Mouse (Mus musculus) lung, embryonic 16.5 days (tissue): ENCODE measurements around the gene Klkb1. TPM values are rescaled to one million over a fixed set of nuclear protein-coding genes. Genes with fewer than 3 reads are reported as not detected.
A peak's percentile ranks its signal among the peaks of the same experiment; 100 is the strongest.
"Not testable (repeated sequence)": the region's sequence is repeated elsewhere in the genome, so short reads cannot be mapped to it uniquely, and the experiment has no call there.

Experiments used
- ATAC-seq: fragments of 200-750 bp; cut with Nextera tagmentation; 2 replicates; pipeline ENCODE4 v1.8.0; 2017; ENCODE audit warnings: low read depth, mild to moderate bottlenecking, moderate library complexity
- H3K27ac ChIP-seq: fragments of 300-500 bp; sonication (generic); 2 replicates; pipeline ENCODE4 v1.5.1; 2014; ENCODE audit warnings: mild to moderate bottlenecking, control low read depth, low read length
- H3K27me3 ChIP-seq: fragments of 300-500 bp; sonication (generic); 2 replicates; pipeline ENCODE4 v1.6.1; 2014; ENCODE audit warnings: low read depth, low read length, mixed read lengths; ENCODE audit not compliant: control insufficient read depth, insufficient read depth
- H3K36me3 ChIP-seq: fragments of 300-500 bp; sonication (generic); 2 replicates; pipeline ENCODE4 v1.6.1; 2014; ENCODE audit warnings: low read length; ENCODE audit not compliant: control insufficient read depth, insufficient read depth
- H3K4me1 ChIP-seq: fragments of 300-500 bp; sonication (generic); replicated peaks from 2 replicates; pipeline ENCODE4 v1.6.1; 2014; ENCODE audit warnings: low read length, mixed read lengths; ENCODE audit not compliant: control insufficient read depth, insufficient read depth
- H3K4me2 ChIP-seq: fragments of 300-500 bp; sonication (generic); 2 replicates; pipeline ENCODE4 v1.6.1; 2014; ENCODE audit warnings: low read depth, low read length, control low read depth
- H3K4me3 ChIP-seq: fragments of 300-500 bp; sonication (generic); 2 replicates; pipeline ENCODE4 v1.5.1; 2014; ENCODE audit warnings: mild to moderate bottlenecking, low read length, control low read depth
- H3K9ac ChIP-seq: fragments of 300-500 bp; sonication (generic); 2 replicates; pipeline ENCODE4 v1.6.1; 2014; ENCODE audit warnings: low read length, control low read depth
- H3K9me3 ChIP-seq: fragments of 300-500 bp; sonication (generic); 2 replicates; pipeline ENCODE4 v1.6.1; 2016; ENCODE audit warnings: low read length; ENCODE audit not compliant: control insufficient read depth
- WGBS: fragments of 180-500 bp; shearing (Covaris S2); extraction: QIAGEN DNeasy Blood & Tissue Kit; methylation state at CpG from one replicate; pipeline ENCODE4 v1.1.7; 2014; 5-methylcytosine and 5-hydroxymethylcytosine counted together
- polyA plus RNA-seq: library from polyadenylated mRNA; unstranded; fragments of >200 nt; fragmentation: Nextera tagmentation; extraction: Ambion mirVana; gene quantifications from 2 replicates; pipeline ENCODE4 v1.2.1, GENCODE M21; 2015

Gene Klkb1
- 0.03 and 0.39 TPM in 2 replicates for polyA plus RNA-seq

DNA sequence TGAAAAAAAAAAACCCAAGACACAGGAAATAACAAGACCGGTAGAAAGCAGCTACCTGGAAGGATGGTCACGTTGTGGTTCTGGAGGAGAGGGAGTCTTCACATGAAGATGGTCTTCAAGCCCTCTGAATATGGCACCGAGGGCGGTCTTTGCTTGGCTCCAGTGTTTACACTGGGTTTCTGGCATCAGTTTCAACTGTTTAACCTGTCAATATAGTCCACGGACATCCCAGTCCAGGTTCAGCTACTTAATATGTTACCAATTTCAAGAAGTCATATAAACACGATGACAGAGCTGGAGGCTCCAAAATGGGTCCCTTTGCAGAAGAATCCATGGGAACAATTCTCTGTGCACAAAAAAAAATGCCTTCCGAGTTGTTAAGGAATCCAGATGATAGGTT lies at the start of gene Klkb1:
Klkb1 (minus strand) TSS at position 173 of the 400 bp plus-strand sequence.
- ATAC-seq: no peak

DNA sequence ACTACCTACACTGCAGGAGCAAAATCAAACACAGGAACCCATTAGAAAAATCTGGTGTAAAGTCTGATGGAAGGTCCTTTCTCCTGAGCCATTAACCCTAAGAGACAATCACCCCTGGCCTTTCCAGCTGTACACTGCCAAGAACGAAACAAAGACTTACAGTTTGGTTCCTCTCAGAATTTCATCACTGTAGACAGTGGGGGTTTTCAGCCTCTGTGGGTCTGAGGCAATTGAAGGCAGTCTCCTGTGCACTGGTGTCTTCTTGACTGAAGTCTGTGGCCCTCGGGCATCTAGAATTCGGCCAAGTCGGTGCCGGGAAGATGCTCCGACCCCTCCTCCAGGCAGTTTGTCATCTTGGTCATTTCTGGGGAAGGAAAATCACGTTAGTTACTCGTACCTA lies 49.6 kb upstream of the Klkb1 start:
- H3K4me1 ChIP-seq: no peaks in the 10 kb centered on the region
- 93% methylated on average over 8 of the region's 8 CpGs for WGBS
- H3K9ac ChIP-seq: no peak overlapping the region
- H3K36me3 ChIP-seq: peaks cover 12% of the 10 kb centered on the region; the same call in 1 of the 2 replicates
- H3K27me3 ChIP-seq: no peaks in the 10 kb centered on the region
- H3K9me3 ChIP-seq: no peaks in the 10 kb centered on the region
- H3K4me2 ChIP-seq: no peak overlapping the region
- ATAC-seq: no peak
- no peak overlapping the region for H3K4me3 ChIP-seq
- H3K27ac ChIP-seq: no peak overlapping the region

More for the DNA sequence above, at the start of gene Klkb1:
- Histone ChIP-seq H3K36me3 (no peaks in the 10 kb centered on the region), H3K9me3 (no peaks in the 10 kb centered on the region), H3K4me3 (no peak within 1 kb of the TSS), H3K4me1 (no peaks in the 10 kb centered on the region), H3K4me2 (no peak within 1 kb of the TSS), H3K27ac (no peak within 1 kb of the TSS), H3K27me3 (no peaks in the 10 kb centered on the region), H3K9ac (no peak within 1 kb of the TSS)
- WGBS: 71% methylated on average over 7 of the region's 7 CpGs

DNA sequence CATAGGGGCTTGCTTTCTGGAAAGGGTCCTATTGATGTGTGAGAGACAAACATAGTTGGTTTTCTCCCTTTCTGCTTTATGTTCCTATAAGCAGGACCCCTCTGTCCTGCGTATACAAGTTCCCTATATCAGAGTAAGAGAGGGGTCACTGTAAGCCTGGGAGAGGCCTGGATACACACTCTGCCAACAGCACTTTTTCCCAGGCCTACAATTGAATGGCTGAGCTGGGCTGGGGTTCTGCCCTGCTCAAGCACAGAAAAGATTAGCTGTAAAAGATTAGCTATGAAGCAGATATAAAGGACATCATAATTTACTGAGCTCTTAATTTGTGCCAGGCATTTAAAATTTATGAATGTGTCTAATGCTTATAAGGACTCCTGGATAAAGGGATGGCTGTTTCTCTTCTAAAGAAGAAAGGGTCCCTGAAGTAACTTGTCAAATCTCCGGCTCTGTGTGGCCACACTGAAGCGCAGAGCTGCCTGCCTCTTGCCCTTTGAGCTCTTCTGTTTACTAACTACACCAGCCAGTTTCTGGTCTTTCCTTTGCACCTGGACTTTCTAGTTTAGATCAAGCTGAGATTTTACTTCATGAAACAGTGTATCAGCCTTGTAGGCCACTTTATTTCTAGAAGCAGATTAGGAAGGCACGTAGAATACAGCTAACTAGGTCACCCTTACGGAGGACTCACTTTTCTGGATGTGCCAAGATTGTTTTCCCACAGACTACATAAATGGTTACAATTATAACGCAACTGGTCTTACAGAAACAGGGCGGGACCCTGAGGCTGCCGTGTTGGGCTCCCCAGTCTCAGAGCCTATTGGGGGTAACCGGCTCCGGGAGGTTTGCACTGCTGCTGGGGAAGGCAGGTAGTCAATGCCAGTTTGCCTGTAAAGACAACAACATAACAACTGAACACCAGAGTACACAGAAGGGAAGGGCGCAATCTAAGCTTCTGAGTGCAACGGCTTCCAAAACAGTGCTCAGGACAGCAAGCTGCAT lies 47.3 kb upstream of the Klkb1 start:
- no peak overlapping the region for H3K27ac ChIP-seq
- no peaks in the 10 kb centered on the region for H3K9me3 ChIP-seq
- ATAC-seq: no peak
- H3K4me2 ChIP-seq: no peak overlapping the region
- no peak overlapping the region for H3K9ac ChIP-seq
- no peaks in the 10 kb centered on the region for H3K4me1 ChIP-seq
- no peak overlapping the region for H3K4me3 ChIP-seq
- H3K36me3 ChIP-seq: peaks cover 6% of the 10 kb centered on the region; the same call in 1 of the 2 replicates
- 86% methylated on average over 12 of the region's 12 CpGs for WGBS
- H3K27me3 ChIP-seq: no peaks in the 10 kb centered on the region

DNA sequence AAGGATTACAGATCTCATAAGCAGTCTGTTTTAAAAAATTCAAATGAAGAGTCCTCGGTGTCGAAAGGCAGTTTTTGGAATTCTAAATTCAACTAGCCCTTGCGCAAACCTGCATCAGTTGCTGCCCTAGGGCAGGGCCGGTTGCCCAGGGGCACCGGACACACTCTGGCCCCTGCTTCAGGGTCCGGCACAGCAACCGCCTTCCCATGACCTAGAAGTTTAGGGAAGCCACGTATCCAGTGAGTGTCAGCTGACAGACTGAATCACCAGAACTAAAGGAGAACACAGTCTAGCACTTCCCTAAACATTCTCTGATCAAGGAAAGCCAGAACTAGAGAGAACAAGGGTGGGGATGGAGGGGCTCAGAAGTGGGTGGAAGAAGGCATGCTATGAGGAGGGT lies 38.8 kb upstream of the Klkb1 start:
- no peaks in the 10 kb centered on the region for H3K36me3 ChIP-seq
- no peak overlapping the region for H3K27ac ChIP-seq
- H3K9me3 ChIP-seq: no peaks in the 10 kb centered on the region
- peak overlapping the region; percentile 75 for H3K9ac ChIP-seq
- H3K27me3 ChIP-seq: no peaks in the 10 kb centered on the region
- peaks cover 7% of the 10 kb centered on the region; the same call in 1 of the 2 replicates for H3K4me1 ChIP-seq
- peak; percentile 61 for ATAC-seq
- 2% methylated on average over 8 of the region's 8 CpGs for WGBS
- H3K4me2 ChIP-seq: peak overlapping the region; percentile 95
- H3K4me3 ChIP-seq: peak overlapping the region; percentile 73

DNA sequence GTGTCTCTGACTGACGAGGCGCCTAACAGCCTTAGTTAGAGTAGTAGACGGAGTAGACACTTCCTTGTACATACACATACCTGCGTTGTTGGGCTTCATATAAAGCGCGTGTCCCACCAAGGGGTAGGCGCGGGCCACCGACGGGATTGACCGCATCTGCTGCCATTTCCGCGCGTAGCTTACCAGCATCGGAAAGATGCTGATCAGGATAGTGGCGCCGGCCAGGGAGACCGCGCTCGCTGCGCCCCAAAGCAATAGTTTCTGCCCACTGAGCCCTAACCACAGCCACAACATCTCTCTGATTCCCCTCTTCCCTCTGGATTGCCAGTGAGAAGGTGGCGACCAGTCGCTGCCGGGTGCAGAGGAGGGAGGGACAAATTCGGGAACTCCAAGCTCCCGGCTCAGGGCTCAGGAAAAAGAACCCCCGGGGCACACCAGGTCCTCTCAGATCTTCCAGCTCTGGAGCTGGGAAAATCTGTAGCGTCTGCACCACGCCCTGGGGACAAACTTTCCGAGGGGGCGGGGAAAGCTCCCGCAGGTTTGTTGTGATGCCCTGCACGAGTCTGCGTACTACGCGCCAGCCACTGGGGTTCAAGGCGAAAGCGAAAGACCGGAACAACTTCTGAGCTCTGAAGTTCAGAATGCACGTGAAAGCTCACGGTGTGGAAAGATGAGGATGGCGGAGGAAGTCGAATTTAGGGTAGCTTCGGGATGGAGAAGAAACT lies 38.2 kb upstream of the Klkb1 start, which contains the start of gene Cyp4v3:
Cyp4v3 (minus strand) TSS at position 532 of the 725 bp plus-strand sequence.
- peak within 1 kb of the TSS; percentile 73 for H3K4me3 ChIP-seq
- peak; percentile 81 for ATAC-seq
- 1% methylated on average over 43 of the region's 44 CpGs for WGBS
- H3K9me3 ChIP-seq: no peaks in the 10 kb centered on the region
- H3K4me1 ChIP-seq: peaks cover 7% of the 10 kb centered on the region; the same call in 1 of the 2 replicates
- H3K4me2 ChIP-seq: peak within 1 kb of the TSS; percentile 95
- no peaks in the 10 kb centered on the region for H3K27me3 ChIP-seq
- H3K27ac ChIP-seq: no peak within 1 kb of the TSS
- H3K36me3 ChIP-seq: no peaks in the 10 kb centered on the region
- peak within 1 kb of the TSS; percentile 75 for H3K9ac ChIP-seq

DNA sequence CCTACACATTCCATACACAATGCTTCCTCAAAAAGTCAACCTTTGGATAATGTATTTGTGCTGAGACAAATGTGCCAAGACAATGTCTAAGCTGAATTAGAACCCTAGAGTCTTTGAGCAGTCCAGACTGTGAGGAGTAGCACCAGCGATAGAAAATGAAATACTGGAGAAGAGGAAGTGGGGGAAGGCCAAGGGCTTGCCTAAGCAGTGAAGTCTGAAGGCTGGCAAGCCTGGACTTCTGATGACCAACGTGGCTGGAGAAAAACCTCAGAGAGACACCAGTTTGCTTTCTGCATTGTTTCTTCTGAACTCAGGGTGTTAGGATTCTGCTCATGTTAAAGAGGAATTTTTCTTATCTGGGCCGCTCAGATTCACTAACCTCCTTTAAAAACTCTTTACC lies 36.2 kb upstream of the Klkb1 start:
- H3K9me3 ChIP-seq: no peaks in the 10 kb centered on the region
- WGBS: 74% methylated on average over 3 of the region's 3 CpGs
- H3K9ac ChIP-seq: no peak overlapping the region
- H3K4me3 ChIP-seq: no peak overlapping the region
- peaks cover 7% of the 10 kb centered on the region; the same call in 1 of the 2 replicates for H3K4me1 ChIP-seq
- no peak overlapping the region for H3K4me2 ChIP-seq
- no peak for ATAC-seq
- no peaks in the 10 kb centered on the region for H3K36me3 ChIP-seq
- no peak overlapping the region for H3K27ac ChIP-seq
- no peaks in the 10 kb centered on the region for H3K27me3 ChIP-seq

DNA sequence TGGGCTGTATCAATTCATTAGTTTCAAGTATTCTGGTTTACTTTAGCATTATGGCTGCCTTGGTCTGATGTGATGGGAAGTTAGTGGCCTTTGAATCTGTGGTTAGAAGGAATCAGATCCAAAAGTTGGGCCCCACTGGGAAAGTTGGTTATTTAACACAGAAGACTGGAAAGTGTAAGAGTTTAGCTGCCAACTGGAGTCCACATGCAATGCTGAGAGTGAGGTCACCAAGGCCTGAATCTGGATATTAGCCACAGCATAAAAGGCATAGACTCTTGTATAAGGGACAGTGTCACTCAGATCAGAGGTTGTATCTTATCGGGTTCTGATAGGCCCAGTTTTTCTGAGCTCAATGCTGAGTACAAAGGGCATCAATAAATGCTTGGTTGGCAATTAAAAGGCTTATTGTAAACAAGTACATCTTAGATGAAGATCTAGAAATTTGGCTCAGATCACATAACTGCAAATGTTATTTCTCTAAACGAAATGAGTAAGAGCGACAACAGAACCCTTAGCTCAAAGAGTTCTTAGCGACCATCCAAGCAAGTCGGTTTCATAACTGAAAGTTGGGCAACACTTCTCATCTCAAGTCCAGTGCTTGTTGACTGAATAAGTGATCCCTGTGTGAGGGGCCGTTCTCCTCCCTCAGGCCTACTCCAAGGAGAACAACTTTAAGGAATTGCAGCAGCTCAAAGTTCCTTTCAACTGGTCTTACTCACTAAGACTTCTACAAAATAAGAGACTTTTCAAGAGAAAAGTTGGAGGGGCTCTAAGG lies 34.7 kb upstream of the Klkb1 start:
- H3K27me3 ChIP-seq: no peaks in the 10 kb centered on the region
- no peak overlapping the region for H3K4me3 ChIP-seq
- H3K36me3 ChIP-seq: no peaks in the 10 kb centered on the region
- ATAC-seq: no peak
- H3K4me1 ChIP-seq: peaks cover 7% of the 10 kb centered on the region; the same call in 1 of the 2 replicates
- H3K27ac ChIP-seq: no peak overlapping the region
- 81% methylated on average over 6 of the region's 6 CpGs for WGBS
- H3K9me3 ChIP-seq: no peaks in the 10 kb centered on the region
- no peak overlapping the region for H3K9ac ChIP-seq
- no peak overlapping the region for H3K4me2 ChIP-seq

DNA sequence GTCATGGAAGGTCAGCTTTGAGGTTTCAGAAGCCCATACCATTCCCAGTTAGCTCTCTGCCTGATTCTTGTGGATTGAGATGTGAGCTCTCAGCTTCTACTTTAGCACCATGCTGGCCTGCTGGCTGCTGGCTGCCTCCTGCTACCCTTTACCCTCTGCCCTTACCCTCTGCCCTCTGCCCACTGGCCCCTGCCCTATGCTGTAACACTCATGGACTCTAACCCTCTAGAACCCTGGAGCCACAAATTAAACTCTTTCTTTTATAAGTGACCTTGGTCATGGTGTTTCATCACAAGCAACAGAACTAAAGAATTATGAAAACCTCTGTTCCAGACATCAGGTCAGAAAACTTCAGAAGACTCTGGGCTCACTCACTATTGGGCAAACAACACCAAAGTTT lies 32.4 kb upstream of the Klkb1 start:
- H3K4me3 ChIP-seq, H3K4me1 ChIP-seq, ATAC-seq, H3K4me2 ChIP-seq, H3K36me3 ChIP-seq, H3K9ac ChIP-seq, H3K9me3 ChIP-seq, H3K27ac ChIP-seq, H3K27me3 ChIP-seq: not testable (repeated sequence)
